Mouse (Mus musculus) Patski (cell line): ENCODE measurements around the gene Sat2. TPM values are rescaled to one million over a fixed set of nuclear protein-coding genes. Genes with fewer than 3 reads are reported as not detected.

Experiments used
- ATAC-seq: fragments of 100-300 bp; one replicate; pipeline ENCODE4 v1.8.0; 2021
- CTCF ChIA-PET: fragments of 350-600 bp; sonication (Branson Sonifier 250); formaldehyde crosslinking; loops from one replicate; lab custom pipeline; 2022; ENCODE audit warnings: inconsistent platforms; lab: Charles Lee
- POLR2A ChIA-PET: fragments of 350-600 bp; sonication (Branson Sonifier 250); formaldehyde crosslinking; loops from one replicate; lab custom pipeline; 2022; ENCODE audit warnings: antibody characterized with exemption, inconsistent platforms; lab: Charles Lee
- DNase-seq: peaks from one replicate; pipeline ENCODE4 v3.0.0-alpha.2; 2011; ENCODE audit warnings: low read depth, low spot score
- H3K27me3 ChIP-seq: fragments of 371-371 bp; one replicate; pipeline ENCODE4 v1.5.1; 2021
- CTCF ChIP-seq: fragments of 100-300 bp; IDR thresholded peaks from one replicate; pipeline ENCODE4 v1.5.1; 2021
- in situ Hi-C: fragments of 300-500 bp; cut with MboI; formaldehyde crosslinking; loops from 3 replicates; pipeline ENCODE4 v1.11.1; 2018; ENCODE audit warnings: low pct_unique_long_range_greater_than_20kb, mixed read lengths
- polyA plus RNA-seq: library from polyadenylated mRNA; unstranded; gene quantifications from one replicate; pipeline ENCODE4 v1.2.3, GENCODE M21; 2021

Sat2 gene
- polyA plus RNA-seq, 1 experiment from 2014 or later: 5.2 TPM

DNA sequence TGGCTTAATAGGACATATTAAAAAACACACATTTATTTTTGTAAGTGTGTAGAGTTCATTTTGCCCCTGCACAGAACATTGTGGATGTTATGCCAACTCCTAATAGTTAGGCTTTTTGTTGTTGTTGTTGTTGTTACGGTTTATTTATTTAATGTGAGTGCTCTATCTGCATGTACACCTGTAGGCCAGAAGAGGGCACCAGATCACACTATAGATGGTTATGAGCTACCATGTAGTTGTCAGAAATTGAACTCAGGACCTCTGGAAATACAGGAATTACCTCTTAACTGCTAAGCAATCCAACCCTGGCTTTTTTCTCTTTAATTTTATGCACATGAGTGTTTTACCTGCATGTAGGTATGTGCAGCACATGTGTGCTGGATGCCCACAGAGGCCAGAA is 8.0 kb downstream of the Sat2 start:
- ChIA-PET CTCF (interaction anchor here (0.8 to 1.0 kb wide), 2 partner anchors 10 to 22 kb away, joined by 3 to 4 read pairs; no protein-coding TSS in a partner anchor), POLR2A (no interaction called here)
- peak; percentile 59 for TF ChIP-seq CTCF
- in situ Hi-C loops: no loop called here
- DNase-seq (no peak), ATAC-seq (no peak)
- H3K27me3 ChIP-seq: no peaks in the 10 kb centered on the region

DNA sequence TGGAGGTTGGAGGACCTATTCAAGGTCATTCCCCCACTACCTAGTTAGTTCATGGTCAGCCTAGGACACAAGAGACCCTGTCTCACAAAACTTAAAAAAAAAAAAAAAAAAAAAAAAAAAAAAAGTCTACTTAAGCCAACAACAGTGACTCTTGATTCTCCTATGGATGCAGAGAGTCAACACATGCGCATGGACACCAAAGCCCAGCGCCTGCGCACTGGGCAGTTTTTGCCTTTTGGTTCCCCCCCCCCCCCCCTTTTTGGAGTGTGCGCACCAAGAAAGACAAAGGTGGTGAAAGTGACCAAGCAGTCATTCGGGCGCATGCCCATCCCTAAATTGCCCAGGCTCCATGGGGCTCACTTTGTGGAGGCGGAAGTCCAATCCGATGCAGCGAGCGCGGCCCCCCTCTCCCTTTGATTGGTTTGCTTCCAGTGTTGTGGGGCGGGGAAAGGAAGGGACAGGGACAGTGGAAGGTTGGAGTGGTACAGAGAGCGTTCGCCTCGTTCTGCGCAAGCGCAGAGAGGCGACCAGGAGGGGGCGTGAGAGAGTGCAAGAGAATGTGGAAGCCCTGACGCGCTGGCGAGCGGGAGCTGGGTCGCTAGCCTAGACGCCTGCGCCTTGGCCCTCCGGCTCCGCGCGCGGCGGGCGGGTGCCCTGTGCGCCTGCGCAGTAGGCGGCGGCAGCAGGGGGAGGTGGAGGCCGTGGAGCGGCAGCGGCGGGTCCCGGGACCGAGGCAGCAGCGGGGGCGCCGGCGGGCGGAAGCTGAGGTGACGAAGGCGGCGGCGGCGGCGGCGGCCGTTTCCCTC is 10.7 kb downstream of the Sat2 start, which contains the start of gene Fxr2:
Gene Fxr2, plus strand, starts transcription at position 707 of the 806 bp plus-strand sequence.
- in situ Hi-C loops: no loop called here
- ChIA-PET POLR2A (interaction anchor here (0.7 kb wide), 1 partner anchor 224 kb away, joined by 3 read pairs; no protein-coding TSS in a partner anchor), CTCF (interaction anchor here (1.1 to 3.8 kb wide), 3 partner anchors 9 to 28 kb away, joined by 3 to 20 read pairs (median 3); partner anchors contain the start of gene Sox15)
- peak; percentile 98 for TF ChIP-seq CTCF
- ATAC-seq (peak; percentile 98), DNase-seq (peak; percentile 96)
- H3K27me3 ChIP-seq: no peaks in the 10 kb centered on the region

DNA sequence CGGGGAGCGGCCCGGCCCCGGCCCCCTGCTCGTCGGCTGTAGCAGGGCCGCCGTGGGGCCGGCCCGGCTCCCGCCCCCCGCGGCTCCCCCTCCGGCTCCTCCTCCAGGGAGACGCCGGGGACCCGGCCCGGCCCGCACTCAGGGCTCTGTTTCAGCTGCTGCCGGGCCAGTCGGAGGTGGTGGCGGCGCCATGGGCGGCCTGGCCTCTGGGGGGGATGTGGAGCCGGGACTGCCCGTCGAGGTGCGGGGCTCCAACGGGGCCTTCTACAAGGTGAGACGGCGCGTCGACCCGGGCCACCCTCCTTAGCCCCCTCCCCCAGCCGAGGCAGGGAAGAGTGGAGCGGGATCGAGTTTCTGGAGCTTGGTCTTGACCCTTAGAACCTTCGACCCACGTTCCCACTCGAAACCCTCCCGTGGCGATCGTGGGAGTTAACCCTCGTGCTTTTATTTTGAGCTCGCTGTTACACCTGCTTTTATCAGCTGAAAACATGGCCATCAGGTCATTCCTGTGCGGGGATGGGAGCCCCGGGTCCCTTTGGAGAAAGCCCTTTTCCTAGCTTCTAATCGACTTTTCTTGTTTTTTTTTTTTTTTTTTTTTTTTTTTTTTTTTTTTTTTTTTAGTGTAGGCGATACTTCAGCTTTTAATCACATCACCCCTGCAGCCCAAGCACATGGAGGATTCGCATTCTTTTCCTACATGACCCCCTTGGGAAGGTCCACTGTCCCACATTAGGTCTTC is 11.5 kb downstream of the Sat2 start:
- ATAC-seq: peak; percentile 34
- DNase-seq: no peak
- TF ChIP-seq CTCF: no peak
- in situ Hi-C loops: no loop called here
- H3K27me3 ChIP-seq: no peaks in the 10 kb centered on the region
- ChIA-PET POLR2A (interaction anchor here (1.0 kb wide), 1 partner anchor 20 kb away, joined by 4 read pairs; no protein-coding TSS in a partner anchor), CTCF (interaction anchor here (1.1 to 3.8 kb wide), 3 partner anchors 9 to 27 kb away, joined by 3 to 20 read pairs (median 3); partner anchors contain the start of gene Sox15)

DNA sequence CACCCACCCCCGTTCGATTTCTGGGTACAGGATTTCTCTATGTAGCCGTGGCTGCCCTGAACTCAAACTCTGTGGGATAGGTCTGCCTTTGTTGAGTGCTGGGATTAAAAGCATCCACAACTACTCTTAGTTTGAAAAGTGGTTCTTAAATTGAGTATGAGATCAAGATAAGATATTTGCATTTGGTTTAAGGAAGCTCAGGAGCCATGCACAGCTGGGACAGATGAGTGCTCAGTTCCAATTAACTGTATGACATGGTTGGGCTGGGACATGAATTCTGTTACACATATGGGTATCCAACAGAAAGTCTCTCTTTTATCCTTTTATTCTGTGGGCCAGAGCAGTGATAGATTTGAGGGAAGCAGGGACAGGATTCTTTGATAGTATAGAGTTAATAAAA is 13.6 kb downstream of the Sat2 start:
- H3K27me3 ChIP-seq: no peaks in the 10 kb centered on the region
- in situ Hi-C loops: no loop called here
- DNase-seq (no peak), ATAC-seq (no peak)
- ChIA-PET POLR2A (no interaction called here), CTCF (interaction anchor here (3.8 kb wide), 1 partner anchor 21 kb away, joined by 20 read pairs; the partner anchor contains the start of gene Sox15)
- no peak for TF ChIP-seq CTCF

DNA sequence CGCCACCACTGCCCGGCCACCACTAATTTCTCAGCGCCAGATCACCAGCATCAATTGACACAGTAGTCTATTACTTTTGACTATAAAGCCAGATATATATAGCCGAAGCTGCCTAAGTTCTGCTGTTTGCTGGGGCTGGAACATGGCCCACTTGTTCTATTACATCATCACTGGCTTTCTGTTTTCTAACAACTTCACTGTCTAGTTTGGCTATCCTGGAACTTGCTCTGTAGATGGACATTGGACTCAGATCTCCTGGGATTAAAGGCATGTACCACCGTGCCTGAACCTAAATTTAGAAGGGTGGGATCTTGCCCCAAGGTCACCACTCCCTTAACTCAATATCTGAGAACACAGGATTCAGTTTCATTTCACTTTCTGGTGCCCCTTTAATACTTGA is 24.0 kb downstream of the Sat2 start:
- ATAC-seq: no peak
- ChIA-PET POLR2A (no interaction called here), CTCF (no interaction called here)
- in situ Hi-C loops: no loop called here
- H3K27me3 ChIP-seq: no peaks in the 10 kb centered on the region
- no peak for DNase-seq
- TF ChIP-seq CTCF: no peak

GRCm38 (mm10) chr11:69653399-69653798 is 31.6 kb downstream of the Sat2 start:
- TF ChIP-seq CTCF: no peak
- CTCF ChIA-PET: interaction anchor here (1.0 to 1.1 kb wide), 2 partner anchors 10 to 56 kb away, joined by 3 to 5 read pairs; no protein-coding TSS in a partner anchor
- no peak for ATAC-seq

DNA sequence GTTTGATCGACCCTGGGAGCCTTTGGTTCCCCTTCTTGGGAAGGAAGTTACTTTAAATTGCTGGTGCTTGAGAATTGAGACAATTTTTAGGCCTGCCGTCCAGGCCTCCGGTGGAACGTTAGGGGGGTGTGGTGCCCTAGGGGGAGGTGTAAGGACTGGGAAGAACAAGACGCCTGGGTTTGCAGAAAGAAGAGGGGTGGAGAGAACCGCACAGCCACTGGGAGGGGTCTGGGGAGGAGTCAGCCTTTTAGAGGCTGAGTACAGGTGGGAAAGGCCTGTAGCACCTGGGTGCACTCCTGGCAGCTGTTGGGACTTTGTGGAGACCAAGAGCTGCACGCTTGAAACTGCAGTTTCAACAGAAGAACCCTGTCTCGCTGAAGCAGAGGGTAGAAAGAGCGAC is 32.9 kb downstream of the Sat2 start:
- DNase-seq: no peak
- ChIA-PET CTCF (interaction anchor here (3.1 kb wide), 1 partner anchor 21 kb away, joined by 20 read pairs; the partner anchor contains the start of gene Fxr2), POLR2A (interaction anchor here (1.4 kb wide), 1 partner anchor 14 kb away, joined by 4 read pairs; no protein-coding TSS in a partner anchor)
- no peak for ATAC-seq
- in situ Hi-C loops: loop anchor here (5.0 kb wide), 1 partner anchor 87 kb away; no protein-coding TSS in a partner anchor
- H3K27me3 ChIP-seq: no peaks in the 10 kb centered on the region
- TF ChIP-seq CTCF: no peak

More at GRCm38 (mm10) chr11:69653399-69653798, 31.6 kb downstream of the Sat2 start:
- DNase-seq: no peak
- in situ Hi-C loops: no loop called here
- H3K27me3 ChIP-seq: no peaks in the 10 kb centered on the region
- POLR2A ChIA-PET: interaction anchor here (1.4 to 1.8 kb wide), 2 partner anchors 13 to 20 kb away, joined by 4 read pairs; no protein-coding TSS in a partner anchor

DNA sequence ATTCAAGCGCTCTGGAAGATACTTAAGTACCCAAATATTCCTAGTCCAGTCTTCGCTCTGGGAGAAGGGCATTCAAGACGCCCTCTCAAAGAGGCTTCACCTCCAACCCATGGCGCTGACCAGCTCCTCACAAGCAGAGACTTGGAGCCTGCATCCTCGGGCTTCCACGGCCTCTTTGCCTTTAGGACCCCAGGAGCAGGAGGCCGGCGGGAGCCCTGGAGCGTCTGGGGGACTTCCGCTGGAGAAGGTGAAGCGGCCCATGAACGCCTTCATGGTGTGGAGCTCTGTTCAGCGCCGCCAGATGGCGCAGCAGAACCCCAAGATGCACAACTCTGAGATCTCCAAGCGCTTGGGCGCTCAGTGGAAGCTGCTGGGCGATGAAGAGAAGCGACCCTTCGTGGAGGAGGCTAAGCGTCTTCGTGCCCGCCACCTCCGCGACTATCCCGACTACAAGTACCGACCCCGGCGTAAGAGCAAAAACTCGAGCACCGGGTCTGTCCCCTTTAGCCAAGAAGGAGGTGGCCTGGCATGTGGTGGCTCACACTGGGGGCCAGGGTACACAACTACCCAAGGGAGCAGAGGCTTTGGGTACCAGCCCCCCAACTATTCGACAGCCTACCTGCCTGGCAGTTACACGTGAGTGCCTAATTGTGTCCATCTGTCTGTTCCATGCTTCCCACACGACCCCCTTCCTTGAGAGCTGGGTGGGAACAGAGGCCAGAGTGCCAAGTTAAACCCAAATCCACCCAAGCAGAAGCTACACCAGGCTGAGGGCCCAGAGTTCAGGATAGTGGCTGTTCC is 33.6 kb downstream of the Sat2 start, which contains the start of gene Sox15:
Gene Sox15, plus strand, starts transcription at position 51 of the 801 bp plus-strand sequence.
- no peaks in the 10 kb centered on the region for H3K27me3 ChIP-seq
- in situ Hi-C loops: loop anchor here (5.0 kb wide), 1 partner anchor 88 kb away; no protein-coding TSS in a partner anchor

GRCm38 (mm10) chr11:69656065-69656455 is 34.2 kb downstream of the Sat2 start:
- ATAC-seq (no peak), DNase-seq (no peak)
- in situ Hi-C loops: loop anchor here (5.0 kb wide), 1 partner anchor 89 kb away; no protein-coding TSS in a partner anchor
- ChIA-PET POLR2A (interaction anchor here (1.2 kb wide), 1 partner anchor 28 kb away, joined by 3 read pairs; no protein-coding TSS in a partner anchor), CTCF (interaction anchor here (1.4 to 3.1 kb wide), 3 partner anchors 13 to 109 kb away, joined by 4 to 20 read pairs (median 6); partner anchors contain the start of gene Fxr2)
- H3K27me3 ChIP-seq: no peaks in the 10 kb centered on the region
- no peak for TF ChIP-seq CTCF

More for the DNA sequence above, 33.6 kb downstream of the Sat2 start, which contains the start of gene Sox15:
- DNase-seq: no peak
- ChIA-PET CTCF (interaction anchor here (1.4 to 3.1 kb wide), 3 partner anchors 13 to 108 kb away, joined by 4 to 20 read pairs (median 6); partner anchors contain the start of gene Fxr2), POLR2A (no interaction called here)
- ATAC-seq: peak; percentile 14
- TF ChIP-seq CTCF: peak; percentile 94
